Mouse (Mus musculus): Measurements from ENCODE around the gene Pbx3. TPM values are rescaled to one million over a fixed set of nuclear protein-coding genes. Genes with fewer than 3 reads are reported as not detected.

The Pbx3 gene
- total RNA-seq (2021) = 1 to 10 TPM; 1.7 to 1.9 TPM
- long read RNA-seq, experiment 1 = 0 reads
- long read RNA-seq, experiment 2, partial matches to known transcripts = 0 of 1 reads
- long read RNA-seq, experiment 2, other reads (novel, unspliced or antisense) = 0 of 1 reads

DNA sequence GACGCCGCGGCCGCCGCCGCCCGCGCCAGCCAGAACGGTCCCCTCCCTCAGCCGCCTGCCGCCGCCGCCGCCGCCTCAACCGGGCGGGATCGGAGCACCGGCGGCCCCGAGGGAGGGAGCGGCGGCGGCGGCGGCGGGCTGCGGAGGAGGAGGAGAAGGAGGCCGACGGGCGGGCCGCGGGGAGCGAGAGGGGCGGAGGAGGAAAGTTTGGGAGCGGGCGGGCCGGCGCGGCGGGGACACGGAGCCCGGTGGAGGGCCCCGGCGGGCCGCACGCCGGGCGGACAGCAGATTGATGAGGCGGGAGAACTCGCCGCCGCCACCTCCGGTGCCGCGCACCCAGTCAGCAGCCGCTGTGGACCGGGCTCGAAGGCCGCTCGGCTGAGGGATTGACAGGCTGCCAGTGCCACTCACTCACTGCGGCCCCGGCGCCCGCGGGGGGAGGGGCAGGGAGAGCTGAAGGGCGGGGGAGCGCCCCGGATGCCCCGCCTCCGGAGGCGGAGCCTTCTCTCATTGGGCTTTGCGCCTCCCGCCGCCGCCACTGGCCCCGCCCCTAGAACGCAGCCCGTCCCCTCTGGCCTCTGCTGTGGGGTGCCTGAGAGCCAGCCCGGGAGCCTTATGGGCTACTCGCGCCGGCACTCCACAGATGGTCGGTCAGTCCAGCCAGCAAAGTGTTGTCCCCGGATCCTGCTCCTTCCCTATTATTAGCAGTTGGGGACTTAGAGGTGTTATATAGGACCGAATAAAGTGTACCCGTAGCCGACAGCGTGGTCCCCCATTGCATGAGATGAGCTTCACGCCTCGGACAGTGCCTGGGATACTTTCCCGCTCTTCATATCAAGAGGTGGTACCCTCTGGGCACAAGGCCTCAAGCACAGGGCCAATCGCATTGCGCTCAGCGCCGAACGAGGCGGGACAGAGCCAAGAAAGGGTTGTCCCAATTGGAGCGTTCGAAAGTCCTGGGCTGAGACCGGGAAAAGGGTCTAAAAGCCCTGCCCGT is at the start of gene Pbx3:
Gene Pbx3 (minus strand): TSS at position 838 of the 997 bp plus-strand sequence.
- peak; percentile 95 for DNase-seq (ENCODE audit: low spot score)

DNA sequence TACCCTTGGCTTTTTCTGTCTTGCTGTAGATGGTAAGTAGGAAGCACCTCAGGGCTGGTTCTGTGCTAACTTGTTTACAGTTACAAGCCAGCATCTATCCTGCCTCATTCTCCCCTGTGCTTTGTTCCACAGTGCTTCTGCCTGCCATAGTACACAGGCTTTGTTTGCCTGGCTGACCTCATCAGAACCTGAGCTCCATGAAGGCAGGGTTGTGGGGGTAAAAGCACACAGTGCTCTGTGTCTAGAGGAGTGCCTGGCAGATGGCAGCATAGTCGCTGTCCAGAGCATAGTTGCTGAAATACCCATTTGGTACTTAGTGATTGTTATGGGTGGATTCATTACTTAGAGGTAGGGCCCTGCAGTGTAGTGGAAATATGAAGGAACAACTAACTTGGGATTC is 47.3 kb upstream of the Pbx3 start:
- no peak for DNase-seq (ENCODE audit: low spot score)

DNA sequence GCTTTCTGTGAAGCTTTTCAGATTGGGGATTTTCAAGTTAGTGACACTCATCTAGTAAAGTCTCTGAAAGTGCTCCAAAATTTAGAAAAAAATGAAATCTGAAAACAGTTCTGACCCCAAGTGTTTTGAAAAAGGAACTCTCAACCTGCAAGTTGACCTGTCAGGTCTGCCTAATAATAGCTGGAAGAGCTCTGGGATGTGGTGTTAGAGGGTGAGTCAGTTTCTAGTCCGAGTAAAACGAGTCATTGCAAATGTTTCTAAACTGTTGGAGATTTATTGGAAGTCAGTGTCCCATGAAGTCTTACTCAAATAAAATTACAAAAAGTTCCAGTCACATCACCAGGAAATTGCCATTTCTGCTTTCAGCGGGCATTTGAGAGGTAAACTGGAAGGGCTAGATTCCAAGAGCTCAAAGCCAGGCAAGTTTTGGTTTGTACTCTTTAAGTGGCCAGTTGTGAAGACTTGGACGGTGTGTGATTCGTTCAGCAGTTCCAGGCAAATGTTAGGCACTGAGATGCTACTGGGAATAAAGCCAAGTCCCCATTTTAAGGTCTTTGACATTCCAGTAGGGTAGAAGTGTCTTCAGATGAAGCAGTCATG is 36.9 kb upstream of the Pbx3 start:
- DNase-seq (ENCODE audit: low spot score) = no peak

- no peak for DNase-seq (ENCODE audit: low spot score)
Observed at GRCm38 (mm10) chr2:34408341-34408740, 35.4 kb upstream of the Pbx3 start.

- no peak for DNase-seq (ENCODE audit: low spot score)
Observed at GRCm38 (mm10) chr2:34407596-34407995, 34.7 kb upstream of the Pbx3 start.

- DNase-seq (ENCODE audit: low spot score) = peak; percentile 98
Observed at GRCm38 (mm10) chr2:34406601-34407464, 33.9 kb upstream of the Pbx3 start, which contains the start of gene Mapkap1. Gene Mapkap1 (plus strand): TSS chr2:34406771.

DNA sequence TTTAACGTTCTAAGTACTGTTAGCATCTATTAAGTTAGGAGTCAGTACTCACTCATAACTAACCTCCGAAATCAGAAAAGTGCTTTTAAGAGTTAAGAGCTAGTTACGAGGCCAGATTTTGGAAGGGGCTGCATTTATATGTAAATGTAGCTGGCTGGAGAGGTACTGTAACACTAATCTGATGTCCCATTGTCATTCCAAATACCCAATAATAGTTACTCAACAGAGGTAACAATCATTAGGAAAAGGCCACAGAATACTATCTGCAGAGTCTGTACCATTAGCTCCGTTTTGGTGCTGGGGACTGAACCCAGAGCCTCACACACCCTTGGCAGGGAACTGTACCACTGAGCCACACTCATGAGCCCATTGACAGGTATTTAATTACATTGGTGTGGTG is 26.6 kb upstream of the Pbx3 start:
- no peak for DNase-seq (ENCODE audit: low spot score)

GRCm38 (mm10) chr2:34378930-34379329 is 6.0 kb upstream of the Pbx3 start:
- DNase-seq (ENCODE audit: low spot score) = no peak

GRCm38 (mm10) chr2:34374349-34374748 is 1.4 kb upstream of the Pbx3 start:
- DNase-seq (ENCODE audit: low spot score) = no peak

GRCm38 (mm10) chr2:34373886-34374285 is 944 bp upstream of the Pbx3 start:
- no peak for DNase-seq (ENCODE audit: low spot score)

DNA sequence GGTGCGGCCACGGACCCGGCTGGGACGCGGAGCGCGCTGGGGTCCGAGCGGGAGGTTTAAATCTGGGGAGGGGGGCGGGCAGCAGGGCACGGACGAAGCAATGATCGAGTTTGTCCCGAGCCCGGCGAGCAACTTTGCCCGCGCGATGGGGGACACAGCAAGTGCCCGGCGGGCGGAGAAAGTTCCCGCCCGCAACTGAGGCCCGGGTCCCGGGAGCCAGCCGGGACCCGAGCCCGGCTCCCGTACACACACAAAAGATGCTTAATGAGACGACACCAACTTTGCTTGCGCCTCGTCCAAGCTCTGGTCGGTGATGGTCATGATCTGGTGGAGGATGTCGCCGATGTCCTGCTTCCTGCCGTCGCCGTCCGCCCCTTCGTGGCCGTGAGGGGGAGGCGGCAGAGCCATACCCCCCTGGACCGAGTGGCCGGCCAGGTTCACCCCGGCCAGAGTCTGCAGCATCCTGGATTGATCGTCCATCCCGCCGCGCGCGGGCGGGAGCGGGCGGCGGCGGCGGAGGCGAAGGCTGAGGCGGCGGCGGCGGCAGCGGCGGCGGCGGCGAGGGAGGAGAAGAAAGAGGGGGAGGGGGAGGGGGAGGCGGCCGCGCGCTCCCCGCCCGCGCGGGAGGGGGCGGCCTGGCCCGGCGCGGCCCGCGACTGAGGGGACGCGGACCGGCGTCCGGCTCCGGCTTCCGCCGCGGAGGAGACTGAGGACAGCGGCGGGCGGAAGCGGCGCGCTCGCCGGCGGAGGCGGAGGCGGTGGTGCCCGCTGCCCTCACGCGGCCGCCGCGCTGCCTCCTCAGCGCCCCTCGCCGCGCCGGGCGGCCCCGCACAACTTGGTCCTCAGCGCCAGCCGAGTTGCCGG is 1.3 kb downstream of the Pbx3 start:
- peak; percentile 14 for DNase-seq (ENCODE audit: low spot score)

DNA sequence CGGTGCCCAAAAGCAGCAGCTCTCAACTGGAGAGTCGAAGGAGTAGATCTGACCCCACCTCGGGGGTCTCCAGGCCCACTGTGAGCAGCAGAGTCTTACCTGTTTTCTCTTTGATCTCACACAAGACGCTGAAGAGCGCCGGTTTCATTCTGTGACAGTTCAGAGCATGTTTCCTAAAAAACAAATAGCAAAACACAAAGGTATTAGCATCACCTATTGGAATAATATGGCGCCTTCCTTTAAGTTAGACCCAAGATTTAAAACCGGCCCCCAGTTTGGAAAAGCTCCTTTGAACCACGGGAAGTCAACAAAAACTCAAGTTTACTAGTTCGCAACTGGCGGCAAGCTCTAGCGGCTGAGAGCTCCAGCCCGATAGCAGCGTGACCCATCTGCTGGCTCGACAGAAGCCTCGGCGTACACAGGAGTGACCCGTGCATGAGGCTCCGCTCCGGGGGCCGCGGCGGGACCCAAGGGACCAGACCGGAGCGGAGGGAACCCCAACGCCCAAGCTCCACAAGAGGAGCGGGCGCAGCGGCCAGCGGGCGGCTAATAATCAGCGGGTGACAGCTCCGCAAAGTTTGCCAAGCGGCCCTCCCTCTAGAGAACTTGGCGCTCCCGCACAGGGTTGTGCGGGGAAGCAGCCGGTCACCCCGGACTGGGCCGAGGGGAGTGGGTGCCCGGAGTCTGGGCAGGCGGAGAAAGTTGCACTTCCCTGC is 2.1 kb downstream of the Pbx3 start:
- DNase-seq (ENCODE audit: low spot score) = peak; percentile 9

GRCm38 (mm10) chr2:34370349-34370724 is 2.6 kb downstream of the Pbx3 start:
- DNase-seq (ENCODE audit: low spot score) = no peak

- DNase-seq (ENCODE audit: low spot score) = no peak
Observed at GRCm38 (mm10) chr2:34368396-34368795, 4.5 kb downstream of the Pbx3 start.

DNA sequence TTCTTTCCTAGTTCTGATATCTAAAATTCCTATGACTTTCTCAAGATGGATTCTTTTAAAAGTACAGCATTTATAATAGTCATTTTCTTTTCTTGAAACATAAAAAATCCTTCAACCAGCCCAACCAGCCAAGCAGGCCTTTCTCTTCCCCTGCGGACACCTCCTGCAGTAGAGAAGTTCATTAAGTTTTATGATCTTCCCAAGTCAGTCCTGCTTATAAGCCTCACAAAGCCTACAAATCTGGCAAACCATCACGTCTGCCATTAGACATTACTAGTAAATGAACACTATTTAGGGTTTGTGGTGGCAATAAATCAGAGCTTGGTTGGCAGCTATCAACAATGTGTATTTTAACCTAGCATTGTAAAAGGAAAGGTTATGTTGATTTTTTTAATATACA is 5.9 kb downstream of the Pbx3 start:
- DNase-seq (ENCODE audit: low spot score) = no peak

GRCm38 (mm10) chr2:34363678-34364077 is 9.3 kb downstream of the Pbx3 start:
- DNase-seq (ENCODE audit: low spot score) = no peak

DNA sequence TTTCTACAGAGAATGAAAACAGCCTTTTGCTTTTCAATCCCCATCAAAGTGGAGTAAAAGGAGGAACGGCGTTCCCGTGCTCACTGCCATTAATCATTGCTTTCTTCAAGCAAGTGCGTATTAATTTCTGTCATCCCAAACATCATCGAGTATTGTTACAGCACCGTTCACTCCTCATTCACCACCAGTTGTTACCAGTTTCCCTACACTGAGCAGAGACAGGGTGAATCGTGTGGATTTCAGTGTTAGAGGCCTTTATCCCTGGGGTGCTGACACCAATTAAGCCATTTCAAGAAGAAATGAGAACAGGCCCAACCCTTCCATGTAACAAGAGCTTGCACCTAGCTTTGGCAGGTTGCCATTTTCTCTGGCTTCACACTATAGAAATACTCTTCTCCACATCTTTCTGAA is 17.1 kb downstream of the Pbx3 start:
- DNase-seq (ENCODE audit: low spot score) = no peak

- no peak for DNase-seq (ENCODE audit: low spot score)
Observed at GRCm38 (mm10) chr2:34352006-34352405, 20.9 kb downstream of the Pbx3 start.

DNA sequence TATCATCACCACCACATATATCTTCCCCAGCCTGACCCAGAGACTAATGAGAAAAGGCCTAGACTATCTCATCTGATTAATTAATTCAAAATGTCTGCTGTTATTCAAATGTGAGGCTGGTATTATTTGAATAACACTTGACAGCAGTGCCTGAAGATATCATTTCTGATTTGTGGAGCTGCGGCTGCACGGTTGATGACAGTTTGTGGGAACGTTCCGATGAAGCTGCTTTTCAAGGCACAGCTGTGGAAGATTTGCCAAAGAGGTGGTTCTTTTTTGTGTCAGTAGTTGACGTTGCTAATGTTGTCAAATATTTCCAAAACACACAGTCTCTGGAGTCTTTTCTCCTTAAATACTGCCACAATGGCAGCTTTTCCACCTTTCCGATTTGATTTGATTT is 25.8 kb downstream of the Pbx3 start:
- no peak for DNase-seq (ENCODE audit: low spot score)

GRCm38 (mm10) chr2:34298664-34299063 is 74.3 kb downstream of the Pbx3 start:
- no peak for DNase-seq (ENCODE audit: low spot score)
